11 mouse cellular contexts compared by ENCODE assay signal in the genomic region with DNA sequence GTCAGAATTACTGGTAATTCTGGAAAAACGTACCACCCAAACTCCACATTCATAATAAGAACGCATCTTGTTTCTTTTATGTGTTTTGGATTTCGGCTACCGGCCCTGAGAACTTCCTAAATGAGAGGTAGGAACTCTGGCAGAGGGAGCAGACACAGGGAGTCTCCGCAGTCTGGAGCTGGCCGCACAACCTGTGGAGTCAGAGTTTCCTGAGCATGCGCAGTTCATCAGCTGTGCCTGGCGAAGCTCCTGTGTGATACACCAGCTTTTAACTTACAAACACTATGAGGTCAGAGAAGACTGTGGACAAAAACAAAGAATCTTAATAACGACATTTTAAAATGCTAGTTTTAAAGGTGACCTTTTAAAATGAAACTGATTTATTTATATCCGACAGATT.
DNase-seq lines count a peak whose midpoint lies in the region; ATAC-seq lines count a peak whose summit lies in the region.
"Had no signal": no experiment of that assay in that cellular context is flagged by ENCODE, and none has a peak within 500 bp of the region (broad histone marks: within the 10 kb centered on the region; RNA-seq: fewer than 3 reads in every experiment).

No protein-coding gene starts in this region.

- no peak overlapping the region for H3K9ac ChIP-seq in forebrain, embryonic 14.5 days (ENCODE audit: low read length)
- no peak overlapping the region for H3K9ac ChIP-seq in forebrain, embryonic 11.5 days (ENCODE audit: low read length)
- H3K9ac ChIP-seq in embryonic facial prominence, embryonic 13.5 days, result no peak overlapping the region
- no peak overlapping the region for H3K9ac ChIP-seq in midbrain, embryonic 11.5 days (ENCODE audit: low read length)
- no peak overlapping the region for H3K9ac ChIP-seq in hindbrain, embryonic 13.5 days
- H3K9ac ChIP-seq: forebrain, postnatal 0 days had no signal

- no peaks in the 10 kb centered on the region for H3K27me3 ChIP-seq in forebrain, embryonic 14.5 days (replicated peaks; ENCODE audit: control insufficient read depth, insufficient read depth, low read length)
- H3K27me3 ChIP-seq in forebrain, embryonic 11.5 days (ENCODE audit: control insufficient read depth, insufficient read depth, low read length), result no peaks in the 10 kb centered on the region
- no peaks in the 10 kb centered on the region for H3K27me3 ChIP-seq in embryonic facial prominence, embryonic 13.5 days
- H3K27me3 ChIP-seq in midbrain, embryonic 11.5 days (ENCODE audit: control insufficient read depth, insufficient read depth, low read length), result no peaks in the 10 kb centered on the region
- no peaks in the 10 kb centered on the region for H3K27me3 ChIP-seq in hindbrain, embryonic 13.5 days

- ATAC-seq in forebrain, embryonic 14.5 days, result no peak
- ATAC-seq in forebrain, embryonic 11.5 days (replicated peaks; ENCODE audit: low FRiP score), result no peak
- ATAC-seq in embryonic facial prominence, embryonic 13.5 days (ENCODE audit: insufficient number of reproducible peaks, insufficient read depth, low FRiP score, low TSS enrichment, low read depth), result no peak
- ATAC-seq in midbrain, embryonic 11.5 days (ENCODE audit: low FRiP score), result no peak
- ATAC-seq in hindbrain, embryonic 13.5 days (ENCODE audit: low FRiP score), result no peak
- ATAC-seq: forebrain, postnatal 0 days; midbrain, embryonic 16.5 days had no signal

- H3K4me3 ChIP-seq in forebrain, embryonic 14.5 days (ENCODE audit: low read depth, low read length), result no peak overlapping the region
- H3K4me3 ChIP-seq in forebrain, embryonic 11.5 days (ENCODE audit: low read depth, low read length), result no peak overlapping the region
- no peak overlapping the region for H3K4me3 ChIP-seq in embryonic facial prominence, embryonic 13.5 days
- no peak overlapping the region for H3K4me3 ChIP-seq in midbrain, embryonic 11.5 days (ENCODE audit: low read depth, low read length)
- H3K4me3 ChIP-seq in hindbrain, embryonic 13.5 days, result no peak overlapping the region

- H3K4me1 ChIP-seq in forebrain, embryonic 14.5 days (ENCODE audit: control insufficient read depth, insufficient read depth, low read length), result no peaks in the 10 kb centered on the region
- no peaks in the 10 kb centered on the region for H3K4me1 ChIP-seq in forebrain, embryonic 11.5 days (replicated peaks; ENCODE audit: control insufficient read depth, insufficient read depth, low read length)
- H3K4me1 ChIP-seq in embryonic facial prominence, embryonic 13.5 days, result peaks cover 38% of the 10 kb centered on the region
- H3K4me1 ChIP-seq in midbrain, embryonic 11.5 days (ENCODE audit: control insufficient read depth, insufficient read depth, low read length), result no peaks in the 10 kb centered on the region
- no peaks in the 10 kb centered on the region for H3K4me1 ChIP-seq in hindbrain, embryonic 13.5 days (replicated peaks)

- H3K4me2 ChIP-seq in forebrain, embryonic 14.5 days (ENCODE audit: low read length), result no peak overlapping the region
- no peak overlapping the region for H3K4me2 ChIP-seq in forebrain, embryonic 11.5 days (ENCODE audit: low read depth, low read length, severe bottlenecking)
- H3K4me2 ChIP-seq in embryonic facial prominence, embryonic 13.5 days, result peak overlapping the region; percentile 54; the same call in 1 of the 2 replicates
- no peak overlapping the region for H3K4me2 ChIP-seq in midbrain, embryonic 11.5 days
- H3K4me2 ChIP-seq in hindbrain, embryonic 13.5 days, result no peak overlapping the region

- no peaks in the 10 kb centered on the region for H3K9me3 ChIP-seq in forebrain, embryonic 14.5 days (replicated peaks; ENCODE audit: control insufficient read depth, low read length)
- H3K9me3 ChIP-seq in forebrain, embryonic 11.5 days (ENCODE audit: control insufficient read depth, low read length), result no peaks in the 10 kb centered on the region
- no peaks in the 10 kb centered on the region for H3K9me3 ChIP-seq in embryonic facial prominence, embryonic 13.5 days
- no peaks in the 10 kb centered on the region for H3K9me3 ChIP-seq in midbrain, embryonic 11.5 days (ENCODE audit: control insufficient read depth, low read length)
- H3K9me3 ChIP-seq in hindbrain, embryonic 13.5 days, result no peaks in the 10 kb centered on the region

- DNase-seq in forebrain, embryonic 14.5 days (ENCODE audit: low spot score), result peak; percentile 7
- no peak for DNase-seq in forebrain, embryonic 11.5 days (ENCODE audit: low spot score)
- DNase-seq in kidney, postnatal 14 days, result peak; percentile 25
- DNase-seq in lung, postnatal 36 days, result peak; percentile 50
- no peak for DNase-seq in midbrain, embryonic 11.5 days (ENCODE audit: low spot score, missing footprints)
- no peak for DNase-seq in thymus, postnatal 14 days
- DNase-seq: cerebellum, adult 11 months; forebrain, postnatal 0 days had no signal

- H3K27ac ChIP-seq in forebrain, embryonic 14.5 days (ENCODE audit: low read depth, low read length), result no peak overlapping the region
- H3K27ac ChIP-seq in forebrain, embryonic 11.5 days (ENCODE audit: low read depth, low read length), result no peak overlapping the region
- H3K27ac ChIP-seq in embryonic facial prominence, embryonic 13.5 days, result peak overlapping the region; percentile 88
- no peak overlapping the region for H3K27ac ChIP-seq in midbrain, embryonic 11.5 days (ENCODE audit: low read depth, low read length)
- no peak overlapping the region for H3K27ac ChIP-seq in hindbrain, embryonic 13.5 days

- WGBS in forebrain, embryonic 14.5 days, result 86% methylated on average over 10 of the region's 10 CpGs
- 86% methylated on average over 10 of the region's 10 CpGs for WGBS in forebrain, embryonic 11.5 days
- 70% methylated on average over 10 of the region's 10 CpGs for WGBS in embryonic facial prominence, embryonic 13.5 days
- 82% methylated on average over 10 of the region's 10 CpGs for WGBS in midbrain, embryonic 11.5 days
- 86% methylated on average over 10 of the region's 10 CpGs for WGBS in hindbrain, embryonic 13.5 days

- H3K36me3 ChIP-seq in forebrain, embryonic 14.5 days (ENCODE audit: control insufficient read depth, insufficient read depth, low read length), result no peaks in the 10 kb centered on the region
- H3K36me3 ChIP-seq in forebrain, embryonic 11.5 days (ENCODE audit: control insufficient read depth, insufficient read depth, low read length), result no peaks in the 10 kb centered on the region
- H3K36me3 ChIP-seq in embryonic facial prominence, embryonic 13.5 days, result no peaks in the 10 kb centered on the region
- H3K36me3 ChIP-seq in midbrain, embryonic 11.5 days (ENCODE audit: control insufficient read depth, insufficient read depth, low read length), result no peaks in the 10 kb centered on the region
- H3K36me3 ChIP-seq in hindbrain, embryonic 13.5 days, result no peaks in the 10 kb centered on the region

Comparison
In these comparisons a context has a peak if more than half of its experiments do, and no peak if none do; other contexts are left out.
1. DNase-seq: peak in forebrain, embryonic 14.5 days (single experiment), kidney, postnatal 14 days (single experiment) and lung, postnatal 36 days (single experiment); none in forebrain, embryonic 11.5 days (single experiment), midbrain, embryonic 11.5 days (single experiment) and thymus, postnatal 14 days (single experiment).